In genomic region chr16:73245073-73245590, GRCm38 (mm10) we compare ENCODE assay signal across 27 mouse cellular contexts.
DNase-seq lines count a peak whose midpoint lies in the region; ATAC-seq and TF ChIP-seq lines count a peak whose summit lies in the region.
"Had no signal": no experiment of that assay in that cellular context is flagged by ENCODE, and none has a peak within 500 bp of the region (broad histone marks: within the 10 kb centered on the region; RNA-seq: fewer than 3 reads in every experiment).

No protein-coding gene starts in this region.

- no peaks in the 10 kb centered on the region for H3K36me3 ChIP-seq in forebrain, embryonic 13.5 days (ENCODE audit: poor library complexity, severe bottlenecking)
- no peaks in the 10 kb centered on the region for H3K36me3 ChIP-seq in forebrain, embryonic 12.5 days (replicated peaks)
- no peaks in the 10 kb centered on the region for H3K36me3 ChIP-seq in forebrain, embryonic 15.5 days
- no peaks in the 10 kb centered on the region for H3K36me3 ChIP-seq in forebrain, embryonic 11.5 days (ENCODE audit: control insufficient read depth, insufficient read depth, low read length)
- H3K36me3 ChIP-seq in kidney, postnatal 0 days (ENCODE audit: insufficient read depth, low read length) = no peaks in the 10 kb centered on the region
- H3K36me3 ChIP-seq in forebrain, postnatal 0 days (ENCODE audit: insufficient read depth) = no peaks in the 10 kb centered on the region
- H3K36me3 ChIP-seq: embryonic facial prominence, embryonic 13.5 days; embryonic facial prominence, embryonic 15.5 days; G1E had no signal

- no peaks in the 10 kb centered on the region for H3K9me3 ChIP-seq in forebrain, embryonic 13.5 days (replicated peaks)
- no peaks in the 10 kb centered on the region for H3K9me3 ChIP-seq in forebrain, embryonic 12.5 days
- no peaks in the 10 kb centered on the region for H3K9me3 ChIP-seq in forebrain, embryonic 15.5 days
- H3K9me3 ChIP-seq in forebrain, embryonic 11.5 days (ENCODE audit: control insufficient read depth, low read length) = no peaks in the 10 kb centered on the region
- no peaks in the 10 kb centered on the region for H3K9me3 ChIP-seq in kidney, postnatal 0 days (replicated peaks; ENCODE audit: low read length)
- no peaks in the 10 kb centered on the region for H3K9me3 ChIP-seq in forebrain, postnatal 0 days (ENCODE audit: low read length)
- H3K9me3 ChIP-seq: embryonic facial prominence, embryonic 13.5 days; embryonic facial prominence, embryonic 15.5 days had no signal

- no peak overlapping the region for H3K4me3 ChIP-seq in forebrain, embryonic 13.5 days
- H3K4me3 ChIP-seq in forebrain, embryonic 12.5 days (replicated peaks) = no peak overlapping the region
- H3K4me3 ChIP-seq in forebrain, embryonic 15.5 days = no peak overlapping the region
- no peak overlapping the region for H3K4me3 ChIP-seq in forebrain, embryonic 11.5 days (ENCODE audit: low read depth, low read length)
- H3K4me3 ChIP-seq in kidney, postnatal 0 days (replicated peaks; ENCODE audit: low read depth, low read length) = no peak overlapping the region
- no peak overlapping the region for H3K4me3 ChIP-seq in forebrain, postnatal 0 days (ENCODE audit: low read depth, low read length)
- H3K4me3 ChIP-seq: embryonic facial prominence, embryonic 13.5 days; embryonic facial prominence, embryonic 15.5 days; erythroblast, embryonic 14.5 days had no signal

- no peak for DNase-seq in forebrain, embryonic 11.5 days (ENCODE audit: low spot score)
- peak; percentile 6 for DNase-seq in kidney, postnatal 0 days (ENCODE audit: low spot score)
- no peak for DNase-seq in kidney, postnatal 14 days
- no peak for DNase-seq in forebrain, postnatal 0 days
- no peak for DNase-seq in gastrocnemius, postnatal 14 days
- DNase-seq: adrenal gland, adult 8-10 months; adrenal gland, postnatal 14 days; adrenal gland, postnatal 36 days; B cell, adult 2 months; cerebellum, adult 11 months; cerebellum, adult 18-20 months; cerebellum, adult 8-10 months; cerebellum, adult 9-11 months; cerebellum, postnatal 14 days; cerebellum, postnatal 36 days; embryo, embryonic 11 days had no signal

- 78% methylated on average over 2 of the region's 2 CpGs for WGBS in forebrain, embryonic 13.5 days
- 86% methylated on average over 2 of the region's 2 CpGs for whole genome bisulfite sequencing in forebrain, embryonic 12.5 days
- 51% methylated on average over 2 of the region's 2 CpGs for WGBS in forebrain, embryonic 15.5 days
- WGBS in forebrain, embryonic 11.5 days = 90% methylated on average over 2 of the region's 2 CpGs
- WGBS in kidney, postnatal 0 days = 76% methylated on average over 2 of the region's 2 CpGs
- WGBS in forebrain, postnatal 0 days = 49% methylated on average over 2 of the region's 2 CpGs

- H3K27ac ChIP-seq in forebrain, embryonic 13.5 days = no peak overlapping the region
- H3K27ac ChIP-seq in forebrain, embryonic 12.5 days = no peak overlapping the region
- H3K27ac ChIP-seq in forebrain, embryonic 15.5 days (replicated peaks) = no peak overlapping the region
- H3K27ac ChIP-seq in forebrain, embryonic 11.5 days (ENCODE audit: low read depth, low read length) = no peak overlapping the region
- H3K27ac ChIP-seq in kidney, postnatal 0 days = no peak overlapping the region
- H3K27ac ChIP-seq in forebrain, postnatal 0 days (ENCODE audit: low read depth, low read length) = no peak overlapping the region
- H3K27ac ChIP-seq: embryonic facial prominence, embryonic 13.5 days; embryonic facial prominence, embryonic 15.5 days had no signal

- no peak overlapping the region for H3K4me2 ChIP-seq in forebrain, embryonic 13.5 days
- H3K4me2 ChIP-seq in forebrain, embryonic 12.5 days = no peak overlapping the region
- no peak overlapping the region for H3K4me2 ChIP-seq in forebrain, embryonic 15.5 days (replicated peaks)
- no peak overlapping the region for H3K4me2 ChIP-seq in forebrain, embryonic 11.5 days (ENCODE audit: low read depth, low read length, severe bottlenecking)
- H3K4me2 ChIP-seq in kidney, postnatal 0 days (ENCODE audit: low read length) = no peak overlapping the region
- no peak overlapping the region for H3K4me2 ChIP-seq in forebrain, postnatal 0 days (ENCODE audit: low read depth)
- H3K4me2 ChIP-seq: embryonic facial prominence, embryonic 13.5 days; embryonic facial prominence, embryonic 15.5 days had no signal

- H3K27me3 ChIP-seq in forebrain, embryonic 13.5 days = no peaks in the 10 kb centered on the region
- no peaks in the 10 kb centered on the region for H3K27me3 ChIP-seq in forebrain, embryonic 12.5 days
- no peaks in the 10 kb centered on the region for H3K27me3 ChIP-seq in forebrain, embryonic 15.5 days
- no peaks in the 10 kb centered on the region for H3K27me3 ChIP-seq in forebrain, embryonic 11.5 days (ENCODE audit: control insufficient read depth, insufficient read depth, low read length)
- no peaks in the 10 kb centered on the region for H3K27me3 ChIP-seq in kidney, postnatal 0 days (ENCODE audit: insufficient read depth, low read length)
- H3K27me3 ChIP-seq in forebrain, postnatal 0 days (ENCODE audit: insufficient read depth, low read length) = no peaks in the 10 kb centered on the region
- H3K27me3 ChIP-seq: CH12.LX; embryonic facial prominence, embryonic 13.5 days; embryonic facial prominence, embryonic 15.5 days; Patski had no signal

- H3K4me1 ChIP-seq in forebrain, embryonic 13.5 days = no peaks in the 10 kb centered on the region
- H3K4me1 ChIP-seq in forebrain, embryonic 12.5 days = no peaks in the 10 kb centered on the region
- peaks cover 3% of the 10 kb centered on the region; the same call in 1 of the 2 replicates for H3K4me1 ChIP-seq in forebrain, embryonic 15.5 days
- H3K4me1 ChIP-seq in forebrain, embryonic 11.5 days (replicated peaks; ENCODE audit: control insufficient read depth, insufficient read depth, low read length) = no peaks in the 10 kb centered on the region
- H3K4me1 ChIP-seq in kidney, postnatal 0 days (replicated peaks; ENCODE audit: insufficient read depth, low read length) = no peaks in the 10 kb centered on the region
- H3K4me1 ChIP-seq in forebrain, postnatal 0 days (ENCODE audit: insufficient read depth) = no peaks in the 10 kb centered on the region
- H3K4me1 ChIP-seq: embryonic facial prominence, embryonic 13.5 days; embryonic facial prominence, embryonic 15.5 days had no signal

- intact Hi-C loops in gastrocnemius, postnatal 14 days (cut with DNase I; ENCODE audit: low total_unique reads) = no loop called here

- TF ChIP-seq CTCF in kidney, postnatal 0 days (IDR thresholded peaks at IDR 0.05; ENCODE audit: low read depth) = no peak
- TF ChIP-seq CTCF in forebrain, postnatal 0 days (IDR thresholded peaks at IDR 0.05; ENCODE audit: low read depth) = no peak

- peak; percentile 78 for ATAC-seq in forebrain, embryonic 13.5 days
- ATAC-seq in forebrain, embryonic 12.5 days (ENCODE audit: low FRiP score) = no peak
- ATAC-seq in forebrain, embryonic 15.5 days (replicated peaks) = peak; percentile 80
- ATAC-seq in forebrain, embryonic 11.5 days (replicated peaks; ENCODE audit: low FRiP score) = no peak
- ATAC-seq in kidney, postnatal 0 days (replicated peaks; ENCODE audit: low FRiP score, low read depth) = no peak
- ATAC-seq in forebrain, postnatal 0 days = peak; percentile 66; the same call in 1 of the 2 replicates
- ATAC-seq: activated CD4-positive, CD25-positive, alpha-beta regulatory T cell, adult 4 months; CD4-positive, CD25-positive, alpha-beta regulatory T cell, adult 4 months; Patski had no signal

- no peak overlapping the region for H3K9ac ChIP-seq in forebrain, embryonic 13.5 days
- no peak overlapping the region for H3K9ac ChIP-seq in forebrain, embryonic 12.5 days
- no peak overlapping the region for H3K9ac ChIP-seq in forebrain, embryonic 15.5 days (replicated peaks)
- no peak overlapping the region for H3K9ac ChIP-seq in forebrain, embryonic 11.5 days (ENCODE audit: low read length)
- H3K9ac ChIP-seq in kidney, postnatal 0 days (ENCODE audit: low read depth, low read length) = no peak overlapping the region
- no peak overlapping the region for H3K9ac ChIP-seq in forebrain, postnatal 0 days
- H3K9ac ChIP-seq: embryonic facial prominence, embryonic 13.5 days; embryonic facial prominence, embryonic 15.5 days had no signal

Comparison
In these comparisons a context has a peak if more than half of its experiments do, and no peak if none do; other contexts are left out.
1. ATAC-seq: peak in forebrain, embryonic 13.5 days (single experiment), forebrain, embryonic 15.5 days (single experiment) and forebrain, postnatal 0 days (single experiment); none in forebrain, embryonic 12.5 days (single experiment), forebrain, embryonic 11.5 days (single experiment) and kidney, postnatal 0 days (single experiment).